Mouse (Mus musculus): ENCODE measurements around the gene Speer4f2.
"Not testable (repeated sequence)": the region's sequence is repeated elsewhere in the genome, so short reads cannot be mapped to it uniquely, and the experiment has no call there.

Gene Speer4f2

DNA sequence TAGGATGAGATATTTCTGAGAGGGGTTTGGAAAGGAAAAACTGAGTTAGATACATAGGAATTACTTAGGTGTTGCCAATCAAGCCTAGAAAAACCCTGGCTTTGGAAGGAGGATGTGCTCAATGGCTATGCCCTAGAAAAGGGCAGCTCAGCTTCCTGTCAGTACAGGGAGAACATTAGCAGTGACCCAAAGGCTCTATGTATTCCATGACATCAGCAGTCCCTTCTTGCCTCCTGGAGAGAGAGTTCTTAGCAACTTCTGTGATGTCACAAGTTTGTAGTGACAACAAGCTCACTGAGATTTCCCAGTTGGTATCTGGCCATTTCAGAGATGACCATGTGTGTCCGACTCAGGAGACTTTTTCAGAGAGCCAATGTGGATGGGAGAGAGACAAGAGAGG is at the start of gene Speer4f2:
TSS of gene Speer4f2 (plus strand) at position 301 of the 400 bp plus-strand sequence.
- not testable (repeated sequence) for DNase-seq (ENCODE audit: low spot score)

DNA sequence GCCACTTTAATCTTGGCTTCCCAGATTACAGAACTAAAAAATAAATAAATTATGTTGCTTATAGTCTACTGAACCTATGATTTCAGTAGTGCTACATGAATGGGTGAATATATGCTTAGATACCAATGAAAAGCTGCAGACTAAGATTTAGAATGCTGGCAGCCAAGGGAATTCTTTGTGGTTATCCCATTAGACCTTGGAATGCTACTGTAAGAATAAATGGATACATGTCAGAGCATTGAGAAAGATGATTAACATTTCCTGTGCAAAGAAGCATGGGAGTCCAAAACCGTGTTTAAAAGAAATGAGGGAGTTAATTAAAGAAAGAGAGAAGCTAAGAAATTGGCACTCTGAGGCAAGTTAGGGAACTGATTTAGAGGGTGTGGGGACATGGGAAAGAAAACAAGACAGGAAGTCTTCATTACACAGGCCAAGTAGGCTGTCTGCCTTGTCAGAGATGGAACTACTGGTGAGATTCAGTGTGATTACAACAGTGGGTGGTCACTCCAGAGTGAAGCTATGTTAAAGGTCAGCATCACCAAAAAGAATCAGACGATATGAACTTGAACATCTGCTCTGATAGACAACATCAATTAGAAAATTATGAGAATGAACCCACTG is 43.9 kb upstream of the Speer4f2 start:
- DNase-seq (ENCODE audit: low spot score), result no peak

DNA sequence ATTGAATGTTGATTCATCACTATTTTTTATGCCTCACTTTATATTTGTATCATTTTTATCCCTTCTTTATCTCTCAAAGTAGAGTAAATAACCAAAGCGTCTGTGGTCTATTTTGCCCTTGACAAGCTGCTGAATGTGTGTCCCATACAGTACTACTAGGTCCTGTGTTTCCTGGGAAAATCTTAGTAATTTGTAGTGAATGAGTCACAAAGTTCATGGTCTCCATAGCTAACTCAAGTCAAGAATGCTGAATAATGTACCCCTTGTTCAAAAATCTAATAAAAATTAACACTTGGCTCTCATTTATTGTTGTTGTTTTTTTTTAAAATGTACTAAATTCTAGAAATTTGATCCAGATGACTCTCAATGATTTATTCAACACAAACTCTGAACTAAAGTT is 38.1 kb upstream of the Speer4f2 start:
- DNase-seq (ENCODE audit: low spot score), result no peak

DNA sequence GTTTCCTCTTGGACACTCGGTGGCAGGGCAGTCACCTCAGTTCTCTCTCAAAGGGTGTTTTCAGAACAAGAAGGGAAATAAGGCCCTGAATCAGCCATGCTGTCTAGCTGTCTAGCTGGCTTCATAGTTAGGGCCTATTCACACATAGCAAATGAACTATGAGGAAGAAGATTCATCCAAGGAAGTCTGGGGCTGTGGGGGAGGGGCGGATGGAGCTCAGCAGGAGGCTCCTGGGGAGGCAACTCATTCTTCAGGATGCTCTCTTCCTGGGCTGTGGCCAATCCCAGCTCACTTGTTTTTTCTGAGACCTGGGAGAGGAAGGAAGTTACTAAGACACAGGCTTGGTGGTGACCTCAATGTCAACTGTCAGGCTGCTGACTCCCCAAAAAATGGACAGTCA is 27.2 kb upstream of the Speer4f2 start:
- not testable (repeated sequence) for DNase-seq (ENCODE audit: low spot score)

DNA sequence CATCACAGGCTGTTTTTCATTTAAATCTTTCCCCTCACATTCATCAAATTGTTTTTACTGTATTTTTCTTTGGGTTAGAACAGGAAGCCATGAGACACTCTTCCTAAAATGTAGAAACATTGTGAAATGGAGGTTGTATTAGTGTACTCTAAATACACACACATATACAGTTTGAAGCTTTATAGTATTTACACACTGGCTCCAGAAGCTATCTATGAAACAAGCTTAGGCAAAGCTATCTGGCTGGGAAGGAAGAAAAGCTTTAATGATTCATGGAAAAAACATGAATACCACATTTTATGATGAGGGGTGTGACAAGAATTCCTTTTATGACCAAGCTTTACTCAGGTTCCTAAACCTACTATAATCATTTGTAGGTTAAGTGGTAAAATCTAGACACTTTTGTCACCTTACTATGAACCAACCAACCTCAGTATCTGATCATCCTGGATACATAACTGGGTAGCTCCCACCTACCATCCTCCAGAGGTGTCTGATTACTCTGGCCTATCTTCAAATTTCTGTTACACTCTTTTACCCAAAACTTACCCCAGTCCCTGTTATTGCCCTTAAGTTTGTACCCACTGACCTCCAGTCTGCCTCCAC is 13.5 kb upstream of the Speer4f2 start:
- no peak for DNase-seq (ENCODE audit: low spot score)

DNA sequence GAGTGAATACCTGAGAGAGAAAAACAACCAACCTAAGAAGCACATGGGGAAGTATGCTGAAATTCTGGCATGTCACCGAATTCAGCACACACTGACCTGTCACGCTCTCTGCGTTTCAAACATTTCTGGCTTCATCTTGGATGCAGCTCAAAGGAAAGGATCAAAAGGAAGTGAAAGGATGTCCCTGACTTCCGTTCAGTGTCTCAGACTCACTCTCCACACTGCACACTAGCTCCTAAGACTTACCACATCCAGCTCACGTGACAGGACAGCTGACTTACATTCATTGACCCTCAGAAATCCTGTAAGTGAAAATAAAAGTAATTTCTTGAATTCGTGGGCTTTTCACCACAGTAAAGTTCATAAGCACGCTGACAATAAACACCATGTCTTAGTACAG is 16.9 kb downstream of the Speer4f2 start:
- no peak for DNase-seq (ENCODE audit: low spot score)

DNA sequence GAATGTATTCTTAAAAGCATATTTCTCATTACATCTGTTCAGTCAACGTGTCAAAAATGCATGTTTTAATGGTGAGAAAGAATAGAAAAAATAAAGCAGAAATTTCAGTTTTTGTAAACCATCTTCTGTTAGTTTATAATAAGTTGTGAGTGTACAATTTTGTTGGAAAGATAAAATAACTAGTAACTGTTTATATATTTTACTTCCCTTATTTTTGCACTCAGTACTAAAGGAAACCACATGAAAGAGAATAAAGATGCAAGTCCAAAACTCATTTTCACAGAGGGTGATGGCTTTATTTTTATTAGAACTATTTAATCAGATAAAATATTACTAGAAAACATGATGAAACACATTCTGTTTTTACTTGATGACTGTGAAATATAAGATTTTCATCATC is 18.2 kb downstream of the Speer4f2 start:
- no peak for DNase-seq (ENCODE audit: low spot score)

DNA sequence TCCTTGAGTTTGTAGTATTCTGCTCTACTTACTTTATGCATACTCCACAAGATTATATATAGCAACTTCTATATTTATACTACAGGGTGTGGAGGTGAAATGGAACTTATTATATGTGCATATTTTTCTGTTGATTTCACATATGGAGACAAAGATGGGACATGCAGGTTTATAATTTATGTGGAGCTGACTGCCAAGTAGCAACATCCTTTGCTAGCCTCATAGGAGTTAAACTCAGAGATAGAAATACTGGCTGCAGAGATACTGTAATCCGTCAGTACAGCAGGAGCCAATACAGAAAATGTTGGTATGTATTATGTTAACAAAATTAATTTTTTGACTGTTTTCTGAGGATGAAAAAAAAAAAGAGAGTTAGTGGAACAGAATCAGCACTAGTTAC is 27.6 kb downstream of the Speer4f2 start:
- no peak for DNase-seq (ENCODE audit: low spot score)

DNA sequence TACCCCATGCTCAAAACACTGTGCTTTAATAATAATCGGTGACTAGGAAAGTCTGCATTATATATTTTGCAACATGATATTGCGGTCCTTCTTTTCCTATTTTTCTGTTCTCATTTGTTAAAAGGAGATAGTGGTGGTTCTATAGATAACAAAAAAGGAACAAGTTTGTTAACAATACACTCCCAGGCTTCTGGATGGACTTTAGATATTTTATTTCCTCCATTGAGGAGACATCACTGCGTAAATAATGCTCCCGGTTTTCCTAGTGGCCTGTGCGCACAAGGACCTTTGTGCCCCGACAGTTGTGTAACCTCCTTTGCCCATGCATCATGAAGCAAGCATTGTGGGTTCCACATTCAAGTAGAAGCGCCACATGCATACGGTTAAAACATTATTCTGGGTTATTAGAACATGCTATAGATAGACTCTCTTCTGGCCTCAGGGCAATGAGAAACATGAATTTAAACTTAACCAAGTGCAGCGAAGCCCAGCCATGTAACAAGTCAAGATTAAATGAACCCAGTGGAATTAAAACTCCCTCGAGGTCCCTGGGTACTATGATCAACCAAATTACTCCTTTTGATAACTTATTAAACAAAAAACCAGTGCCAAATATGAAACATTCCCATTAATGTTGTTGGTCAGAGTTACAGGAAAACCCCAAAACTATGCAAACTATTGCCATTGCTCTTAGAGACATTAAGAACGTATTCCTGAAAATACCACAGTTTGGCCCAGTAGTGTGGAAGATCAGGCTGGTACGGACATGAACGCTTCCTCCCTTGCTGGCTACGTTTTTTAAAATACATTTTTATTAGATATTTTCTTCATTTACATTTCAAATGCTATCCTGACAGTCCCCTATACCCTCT is 28.5 kb downstream of the Speer4f2 start:
- no peak for DNase-seq (ENCODE audit: low spot score)

DNA sequence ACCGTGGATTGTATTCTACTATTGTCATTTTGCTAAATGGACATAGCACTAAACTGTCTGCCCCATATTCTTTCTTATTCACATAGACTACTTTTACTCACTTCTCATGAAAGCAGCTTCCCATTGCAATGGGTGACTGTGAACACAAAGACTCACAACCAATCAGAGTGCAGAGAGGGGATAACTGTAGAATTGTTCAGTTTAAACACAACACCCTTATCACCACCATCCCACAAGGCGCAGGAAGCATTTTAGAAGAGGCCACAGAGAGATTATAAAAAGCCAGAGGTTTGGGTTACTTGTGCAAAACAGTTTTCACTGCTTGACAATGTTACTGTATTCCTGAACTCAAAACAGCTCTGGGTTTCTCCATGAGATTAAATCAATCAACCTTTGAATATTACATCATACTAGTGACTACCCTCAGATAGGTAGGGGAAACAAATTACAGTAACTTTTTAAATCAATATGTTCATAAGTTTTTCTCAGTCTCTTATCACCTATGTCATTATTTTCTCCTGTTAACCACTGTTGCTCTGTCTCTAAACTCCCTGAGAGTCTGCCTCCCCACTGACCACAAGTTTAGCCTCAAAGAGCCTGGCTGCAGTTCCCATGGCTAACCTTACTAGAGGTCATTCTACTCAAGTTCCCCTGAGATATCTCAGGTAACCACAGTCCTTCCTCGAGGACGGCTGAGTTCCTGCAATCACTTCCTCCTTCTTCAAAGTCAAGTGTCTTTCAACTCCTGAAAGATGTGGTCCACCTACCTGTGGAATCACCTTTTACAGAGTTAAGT is 29.5 kb downstream of the Speer4f2 start:
- DNase-seq (ENCODE audit: low spot score), result no peak

DNA sequence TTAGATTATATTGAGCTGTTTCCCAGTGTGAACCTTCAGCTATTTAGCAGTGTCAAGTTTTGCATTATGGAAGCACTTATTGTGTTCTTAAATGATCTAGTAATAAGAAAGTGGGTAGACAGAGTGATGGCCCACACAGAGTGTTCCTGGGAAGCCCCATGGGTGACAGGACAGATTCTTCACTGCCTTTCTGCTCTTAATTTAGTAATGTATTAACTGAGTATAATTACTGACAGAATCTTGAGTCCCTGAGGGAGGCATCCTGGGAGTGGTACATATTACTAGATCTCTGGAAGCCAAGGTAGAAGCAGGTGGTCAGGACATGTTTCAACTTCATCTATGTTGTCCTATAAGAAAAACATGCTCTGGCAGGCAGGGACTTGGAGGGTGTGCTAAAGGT is 30.6 kb downstream of the Speer4f2 start:
- no peak for DNase-seq (ENCODE audit: low spot score)

DNA sequence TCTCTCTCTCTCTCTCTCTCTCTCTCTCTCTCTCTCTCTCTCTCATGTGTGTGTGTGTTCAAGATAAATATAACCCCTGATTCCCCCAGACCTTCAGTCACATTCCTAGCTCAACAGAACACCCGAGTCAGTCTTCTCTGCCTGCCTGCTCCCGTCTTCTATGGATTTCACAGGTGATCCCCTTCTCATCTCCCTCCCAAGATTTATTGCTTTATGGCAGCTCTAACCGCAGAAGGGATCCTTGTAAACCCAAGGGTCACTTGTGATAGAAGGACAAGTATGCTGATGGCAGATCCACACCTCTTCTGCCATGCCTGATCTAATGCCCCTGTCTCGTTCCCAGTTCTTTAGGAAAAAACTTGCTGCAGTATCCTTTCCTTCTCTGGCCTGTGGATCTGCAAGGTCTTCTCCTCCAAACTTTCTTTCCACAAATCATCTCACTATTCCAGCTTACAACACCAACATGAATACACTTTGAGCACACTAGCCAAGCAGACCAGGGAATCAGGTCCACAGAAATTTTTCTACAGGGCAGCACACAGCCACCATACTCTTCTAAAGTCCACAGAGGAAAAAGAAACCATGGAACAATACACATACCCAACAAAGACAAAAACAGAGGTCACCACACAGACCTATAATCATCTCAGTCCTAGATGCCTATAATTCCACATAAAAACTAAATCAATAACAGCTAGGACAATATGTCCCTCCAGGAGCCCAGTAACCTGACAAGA is 36.1 kb downstream of the Speer4f2 start:
- DNase-seq (ENCODE audit: low spot score), result no peak

DNA sequence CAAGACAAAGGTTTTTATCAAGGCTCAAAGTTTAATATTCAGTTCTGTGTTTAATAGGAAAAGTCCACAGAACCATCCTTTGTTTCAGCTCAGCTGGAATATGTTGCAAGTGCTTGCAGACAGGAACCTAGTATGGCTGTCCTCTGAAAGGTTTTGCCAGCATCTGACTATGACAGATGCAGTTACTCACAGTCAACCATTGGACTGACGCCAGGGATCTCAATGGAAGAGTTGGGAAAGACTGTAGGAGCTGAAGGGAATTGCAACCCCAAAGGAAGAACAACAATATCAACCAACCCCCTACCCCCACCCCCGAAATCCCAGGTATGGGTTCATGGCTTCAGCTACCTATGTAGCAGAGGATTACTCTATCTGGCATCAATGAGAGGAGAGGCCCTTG is 44.2 kb downstream of the Speer4f2 start:
- no peak for DNase-seq (ENCODE audit: low spot score)

DNA sequence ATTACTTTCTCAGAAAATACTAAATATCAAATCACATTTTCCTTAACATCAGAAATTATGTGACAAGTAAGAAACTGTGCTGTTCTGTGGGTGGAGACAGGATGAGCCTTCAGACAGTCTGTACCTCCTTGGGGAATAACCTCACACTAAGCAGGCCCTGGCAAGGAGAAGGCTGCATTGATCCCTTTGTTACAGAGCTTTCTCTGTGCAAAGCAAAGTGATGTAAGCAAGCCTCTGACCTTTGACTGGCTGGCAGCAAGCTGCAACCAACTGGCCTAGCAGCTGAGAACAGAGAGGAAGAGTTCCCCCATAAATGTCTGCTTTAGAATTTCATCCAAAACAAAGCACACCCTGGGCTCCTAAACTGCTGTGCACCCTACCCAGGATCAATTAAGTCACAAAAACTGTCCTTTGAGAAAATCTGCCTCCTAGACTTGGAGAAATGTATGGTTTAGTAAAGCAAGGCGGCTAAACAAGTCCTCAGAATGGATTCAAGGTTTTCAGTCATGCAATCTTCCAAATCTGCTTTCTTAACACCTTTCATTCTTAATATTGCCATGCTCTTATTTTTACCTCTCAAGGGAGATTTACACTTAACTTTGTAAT is 46.3 kb downstream of the Speer4f2 start:
- peak; percentile 84 for DNase-seq (ENCODE audit: low spot score)

DNA sequence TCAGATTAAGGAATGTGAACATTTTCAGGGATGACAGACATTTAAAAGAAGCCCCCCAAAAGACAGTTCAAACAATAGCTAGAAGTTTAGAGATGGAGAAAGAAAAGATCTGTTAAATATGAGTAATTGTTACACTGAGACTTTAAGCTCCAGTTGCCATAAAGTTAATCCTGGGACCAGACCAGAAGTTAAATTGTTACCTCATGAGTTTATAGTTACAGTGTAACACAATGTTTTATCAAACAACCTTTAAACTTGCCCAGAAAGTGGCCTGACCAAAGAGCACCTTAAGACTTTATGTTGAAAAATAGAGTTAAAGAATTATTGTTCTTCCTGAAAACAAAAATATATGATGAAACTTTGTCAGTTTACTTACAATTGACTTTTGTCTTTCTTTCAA is 46.9 kb downstream of the Speer4f2 start:
- no peak for DNase-seq (ENCODE audit: low spot score)

DNA sequence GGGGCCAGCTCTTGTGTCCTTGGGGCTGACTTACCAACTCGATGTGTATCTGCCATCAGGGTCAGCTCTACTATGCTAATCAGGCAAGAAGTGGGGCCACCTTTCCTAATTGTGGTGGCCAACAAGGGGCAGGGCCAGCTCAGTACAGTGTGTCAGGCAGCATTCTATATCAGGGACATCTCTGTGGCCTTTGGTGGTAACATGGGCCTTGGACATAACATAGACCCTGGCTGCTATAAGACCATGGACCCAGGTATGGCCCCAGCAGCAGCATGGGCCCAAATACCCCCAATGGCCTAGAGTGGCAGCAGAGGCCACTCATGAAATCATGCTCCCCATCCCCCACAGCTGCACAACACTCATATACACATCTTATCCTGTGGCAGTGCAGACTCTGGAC is 49.2 kb downstream of the Speer4f2 start:
- DNase-seq (ENCODE audit: low spot score), result no peak

DNA sequence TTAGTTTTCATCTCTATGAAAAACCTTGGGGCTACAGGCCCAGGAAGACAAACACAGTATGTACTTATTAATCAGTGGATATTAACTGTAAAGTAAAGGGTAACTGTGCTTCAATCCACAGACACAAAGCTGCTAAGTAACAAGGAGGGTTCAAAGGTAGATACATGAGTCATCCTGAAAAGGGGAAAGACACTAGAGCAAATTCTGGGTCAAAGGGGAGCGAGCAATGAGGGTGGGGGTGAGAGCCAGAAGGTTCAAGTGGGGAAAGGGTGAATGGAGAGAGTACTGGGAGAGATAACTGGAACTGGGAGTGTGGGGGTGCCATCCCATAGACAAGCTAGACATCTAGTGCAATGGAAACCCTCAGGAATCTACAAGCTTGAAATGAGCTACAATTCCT is 54.0 kb downstream of the Speer4f2 start:
- DNase-seq (ENCODE audit: low spot score), result no peak
